8 mouse cellular contexts compared by ENCODE assay signal in genomic region chr7:29519211-29519550, GRCm38 (mm10). TPM values are rescaled to one million over a fixed set of nuclear protein-coding genes. Genes with fewer than 3 reads are reported as not detected.
DNase-seq lines count a peak whose midpoint lies in the region; ATAC-seq and TF ChIP-seq lines count a peak whose summit lies in the region.

No protein-coding gene starts in this region.

- TF ChIP-seq EP300 in CH12.LX (IDR thresholded peaks at IDR 0.05; ENCODE audit: low read length) = no peak
- no peak for TF ChIP-seq EP300 in liver, embryonic 14.5 days (IDR thresholded peaks at IDR 0.05; ENCODE audit: low read depth)

- no peak for TF ChIP-seq CTCF in CH12.LX (conservative IDR thresholded peaks at IDR 0.05 in 1 of 2, IDR thresholded peaks at IDR 0.05 in 1 of 2; ENCODE audit: low read depth in 2 of 2, low read length in 2 of 2)
- TF ChIP-seq CTCF in liver, embryonic 14.5 days (IDR thresholded peaks at IDR 0.05; ENCODE audit: low read depth) = no peak

- no peak for TF ChIP-seq POLR2A in CH12.LX (IDR thresholded peaks at IDR 0.05; ENCODE audit: low read depth, low read length)

- H3K4me2 ChIP-seq in heart, embryonic 12.5 days = peak overlapping the region; percentile 97
- peak overlapping the region; percentile 89 for H3K4me2 ChIP-seq in CH12.LX (ENCODE audit: insufficient read depth, low read depth, poor library complexity, severe bottlenecking)
- H3K4me2 ChIP-seq in forebrain, embryonic 12.5 days = peak overlapping the region; percentile 84
- H3K4me2 ChIP-seq in liver, embryonic 14.5 days (ENCODE audit: low read depth) = peak overlapping the region; percentile 94
- peak overlapping the region; percentile 80 for H3K4me2 ChIP-seq in stomach, embryonic 16.5 days (ENCODE audit: low read depth, low read length)

- in situ Hi-C loops in CH12.LX (cut with MboI; ENCODE audit: low pct_ligation_motif_present, low pct_unique_long_range_greater_than_20kb, low sequenced_read_pairs) = loop anchor here (25.0 kb wide), 1 partner anchor 457 kb away; no protein-coding TSS in a partner anchor

- H3K27ac ChIP-seq in heart, embryonic 12.5 days (ENCODE audit: poor library complexity, severe bottlenecking) = no peak overlapping the region
- no peak overlapping the region for H3K27ac ChIP-seq in CH12.LX (ENCODE audit: insufficient read depth, low read depth)
- peak overlapping the region; percentile 80; the same call in 1 of the 2 replicates for H3K27ac ChIP-seq in forebrain, embryonic 12.5 days
- H3K27ac ChIP-seq in liver, embryonic 14.5 days = no peak overlapping the region
- H3K27ac ChIP-seq in stomach, embryonic 16.5 days (ENCODE audit: low read length) = peak overlapping the region; percentile 95

- H3K27me3 ChIP-seq in heart, embryonic 12.5 days (replicated peaks) = peaks cover 74% of the 10 kb centered on the region
- peaks cover 2% of the 10 kb centered on the region for H3K27me3 ChIP-seq in CH12.LX (replicated peaks)
- H3K27me3 ChIP-seq in forebrain, embryonic 12.5 days = no peaks in the 10 kb centered on the region
- no peaks in the 10 kb centered on the region for H3K27me3 ChIP-seq in liver, embryonic 14.5 days (ENCODE audit: control insufficient read depth, insufficient read depth, low read length)
- no peaks in the 10 kb centered on the region for H3K27me3 ChIP-seq in stomach, embryonic 16.5 days (ENCODE audit: control insufficient read depth, insufficient read depth, low read length)

- H3K36me3 ChIP-seq in heart, embryonic 12.5 days = no peaks in the 10 kb centered on the region
- H3K36me3 ChIP-seq in CH12.LX (replicated peaks in 1 of 2; ENCODE audit: control insufficient read depth in 1 of 2, insufficient read depth in 1 of 2, low read length in 1 of 2) = peaks cover 0 to 2% of the 10 kb centered on the region in 2 experiments
- no peaks in the 10 kb centered on the region for H3K36me3 ChIP-seq in forebrain, embryonic 12.5 days (replicated peaks)
- no peaks in the 10 kb centered on the region for H3K36me3 ChIP-seq in liver, embryonic 14.5 days (replicated peaks; ENCODE audit: control insufficient read depth, insufficient read depth, low read depth)
- no peaks in the 10 kb centered on the region for H3K36me3 ChIP-seq in stomach, embryonic 16.5 days (ENCODE audit: control insufficient read depth, insufficient read depth, low read length)

- peak; percentile 0; the same call in 1 of the 2 replicates for ATAC-seq in heart, embryonic 12.5 days (ENCODE audit: insufficient number of reproducible peaks, low FRiP score)
- ATAC-seq in forebrain, embryonic 12.5 days (ENCODE audit: low FRiP score) = peak; percentile 16
- no peak for ATAC-seq in liver, embryonic 14.5 days (ENCODE audit: insufficient read depth)
- ATAC-seq in stomach, embryonic 16.5 days (ENCODE audit: insufficient read depth, low FRiP score) = peak; percentile 4; the same call in 1 of the 2 replicates

- dilution Hi-C loops in CH12.LX (cut with MboI; ENCODE audit: extremely low pct_ligation_motif_present, extremely low pct_unique_long_range_greater_than_20kb, low sequenced_read_pairs) = no loop called here

- H3K4me3 ChIP-seq in heart, embryonic 12.5 days = peak overlapping the region; percentile 75
- H3K4me3 ChIP-seq in CH12.LX (replicated peaks in 1 of 3; ENCODE audit: low read depth in 2 of 3, low read length in 2 of 3, poor library complexity in 1 of 3) = peak overlapping the region; percentile 53 to 95 (median 89)
- H3K4me3 ChIP-seq in forebrain, embryonic 12.5 days (replicated peaks) = peak overlapping the region; percentile 92
- peak overlapping the region; percentile 62 to 67 for H3K4me3 ChIP-seq in liver, embryonic 14.5 days (ENCODE audit: insufficient read depth in 1 of 2, low read depth in 2 of 2, low read length in 2 of 2)
- H3K4me3 ChIP-seq in stomach, embryonic 16.5 days (replicated peaks; ENCODE audit: low read length) = peak overlapping the region; percentile 88

- no peaks in the 10 kb centered on the region for H3K79me2 ChIP-seq in CH12.LX (replicated peaks; ENCODE audit: control insufficient read depth, extremely low read depth, insufficient read depth, poor library complexity, severe bottlenecking)

- no peaks in the 10 kb centered on the region for H3K9me3 ChIP-seq in heart, embryonic 12.5 days (replicated peaks)
- H3K9me3 ChIP-seq in CH12.LX (replicated peaks; ENCODE audit: low read length) = no peaks in the 10 kb centered on the region
- no peaks in the 10 kb centered on the region for H3K9me3 ChIP-seq in forebrain, embryonic 12.5 days
- H3K9me3 ChIP-seq in liver, embryonic 14.5 days (ENCODE audit: control insufficient read depth, low read length) = no peaks in the 10 kb centered on the region
- H3K9me3 ChIP-seq in stomach, embryonic 16.5 days (replicated peaks; ENCODE audit: control insufficient read depth, low read length) = no peaks in the 10 kb centered on the region

- peaks cover 9% of the 10 kb centered on the region for H3K4me1 ChIP-seq in heart, embryonic 12.5 days (replicated peaks)
- H3K4me1 ChIP-seq in CH12.LX (ENCODE audit: control insufficient read depth in 1 of 2, insufficient read depth in 2 of 2) = peaks cover 0 to 14% of the 10 kb centered on the region in 2 experiments; a peak in 2 of 4 replicates
- peaks cover 24% of the 10 kb centered on the region for H3K4me1 ChIP-seq in forebrain, embryonic 12.5 days
- H3K4me1 ChIP-seq in liver, embryonic 14.5 days (replicated peaks; ENCODE audit: control insufficient read depth in 2 of 2, insufficient read depth in 2 of 2, low read length in 1 of 2) = peaks cover 3 to 8% of the 10 kb centered on the region in 2 experiments; a peak in 2 of 4 replicates
- H3K4me1 ChIP-seq in stomach, embryonic 16.5 days (ENCODE audit: control insufficient read depth, insufficient read depth, low read length) = peaks cover 24% of the 10 kb centered on the region

- under 1% methylated on average over 19 of the region's 19 CpGs for WGBS in heart, embryonic 12.5 days
- 0% methylated on average over 19 of the region's 19 CpGs for WGBS in forebrain, embryonic 12.5 days
- WGBS in liver, embryonic 14.5 days (ENCODE audit: insufficient replicate concordance) = 2% methylated on average over 19 of the region's 19 CpGs
- 1% methylated on average over 19 of the region's 19 CpGs for WGBS in stomach, embryonic 16.5 days

- H3K9ac ChIP-seq in heart, embryonic 12.5 days = peak overlapping the region; percentile 76
- H3K9ac ChIP-seq in CH12.LX (ENCODE audit: insufficient read depth, low read depth) = peak overlapping the region; percentile 24; the same call in 1 of the 2 replicates
- H3K9ac ChIP-seq in forebrain, embryonic 12.5 days = peak overlapping the region; percentile 65
- peak overlapping the region; percentile 65 for H3K9ac ChIP-seq in liver, embryonic 14.5 days (replicated peaks)
- H3K9ac ChIP-seq in stomach, embryonic 16.5 days (ENCODE audit: low read length) = peak overlapping the region; percentile 85

- DNase-seq in heart, adult 9 months (ENCODE audit: low spot score in 2 of 2) = no peak
- DNase-seq in CH12.LX (ENCODE audit: extremely low read depth) = no peak
- DNase-seq in liver, embryonic 14.5 days (ENCODE audit: low read depth in 3 of 3, low spot score in 3 of 3) = no peak
- DNase-seq in adrenal gland, postnatal 36 days = no peak
- DNase-seq in cerebellum, postnatal 36 days = no peak

- TF ChIP-seq RAD21 in CH12.LX (IDR thresholded peaks at IDR 0.05; ENCODE audit: low read depth, low read length) = no peak

TF ChIP-seq in CH12.LX, 34 proteins besides CTCF, POLR2A, EP300 and RAD21:
- TF ChIP-seq NELFE (IDR thresholded peaks at IDR 0.05; ENCODE audit: low read depth, low read length) (no peak), CHD1 (IDR thresholded peaks at IDR 0.05; ENCODE audit: low read depth, low read length) (no peak), TBP (conservative IDR thresholded peaks at IDR 0.05; ENCODE audit: low read depth, low read length) (no peak), MAZ (IDR thresholded peaks at IDR 0.05; ENCODE audit: low read depth, low read length) (no peak), BHLHE40 (IDR thresholded peaks at IDR 0.05; ENCODE audit: low read depth, low read length) (no peak), NRF1 (IDR thresholded peaks at IDR 0.05; ENCODE audit: low read depth, low read length) (no peak), SIN3A (IDR thresholded peaks at IDR 0.05; ENCODE audit: low read length) (no peak), MXI1 (IDR thresholded peaks at IDR 0.05; ENCODE audit: low read depth, low read length) (no peak), POLR2AphosphoS2 (IDR thresholded peaks at IDR 0.05; ENCODE audit: low read depth, low read length) (no peak), E2F4 (IDR thresholded peaks at IDR 0.05; ENCODE audit: insufficient replicate concordance, low read depth, low read length) (no peak)

RNA-seq across cellular contexts. Expression of gene Sipa1l3, which starts 0.7 kb away (rescaled TPM):
- polyA plus RNA-seq in heart, embryonic 12.5 days (2016; fragmentation: Nextera tagmentation; extraction: Ambion mirVana) = 3.7 and 3.8 TPM in 2 replicates
- 5.2 and 5.9 TPM in 2 replicates for total RNA-seq in CH12.LX (2012; rRNA removed)
- 0.61 and 1.6 TPM in 2 replicates for total RNA-seq in CH12.LX (2014; rRNA removed)
- 7.2 and 8.8 TPM in 2 replicates for polyA plus RNA-seq in CH12.LX (2012; ENCODE audit: insufficient read length, low read depth)
- 12.3 and 14.6 TPM in 2 replicates for polyA plus RNA-seq in forebrain, embryonic 12.5 days (2016; fragmentation: Nextera tagmentation; extraction: Ambion mirVana)
- 4.9 and 5.0 TPM in 2 replicates for polyA plus RNA-seq in liver, embryonic 14.5 days (2012; rRNA removed)
- 1.8 and 2.2 TPM in 2 replicates for polyA plus RNA-seq in liver, embryonic 14.5 days (2014; fragmentation: Nextera tagmentation; extraction: Ambion mirVana)
- 18.4 and 22.2 TPM in 2 replicates for polyA plus RNA-seq in stomach, embryonic 16.5 days (2015; fragmentation: Nextera tagmentation; extraction: Ambion mirVana)
- 10 to 100 TPM; 29.5 to 30.7 TPM for total RNA-seq in adrenal gland, postnatal 36 days (2021)

Comparison
In these comparisons a context has a peak if more than half of its experiments do, and no peak if none do; other contexts are left out.
1. H3K27ac ChIP-seq: peak in forebrain, embryonic 12.5 days (single experiment) and stomach, embryonic 16.5 days (single experiment); none in heart, embryonic 12.5 days (single experiment), CH12.LX (single experiment) and liver, embryonic 14.5 days (single experiment).
2. H3K9ac ChIP-seq: peak in every context shown above with its lines; median percentile 85 in stomach, embryonic 16.5 days; 76 in heart, embryonic 12.5 days; 65 in forebrain, embryonic 12.5 days; 65 in liver, embryonic 14.5 days; 24 in CH12.LX.
3. Peak in every context shown above with its lines, with median percentiles within 50 percentile points of each other: H3K4me2 ChIP-seq and H3K4me3 ChIP-seq.